Mouse (Mus musculus): ENCODE measurements around the gene Adamts4. TPM values are rescaled to one million over a fixed set of nuclear protein-coding genes. Genes with fewer than 3 reads are reported as not detected.

Gene Adamts4
- polyA plus RNA-seq, 1 experiment from 2014 or later: 4.6 TPM

DNA sequence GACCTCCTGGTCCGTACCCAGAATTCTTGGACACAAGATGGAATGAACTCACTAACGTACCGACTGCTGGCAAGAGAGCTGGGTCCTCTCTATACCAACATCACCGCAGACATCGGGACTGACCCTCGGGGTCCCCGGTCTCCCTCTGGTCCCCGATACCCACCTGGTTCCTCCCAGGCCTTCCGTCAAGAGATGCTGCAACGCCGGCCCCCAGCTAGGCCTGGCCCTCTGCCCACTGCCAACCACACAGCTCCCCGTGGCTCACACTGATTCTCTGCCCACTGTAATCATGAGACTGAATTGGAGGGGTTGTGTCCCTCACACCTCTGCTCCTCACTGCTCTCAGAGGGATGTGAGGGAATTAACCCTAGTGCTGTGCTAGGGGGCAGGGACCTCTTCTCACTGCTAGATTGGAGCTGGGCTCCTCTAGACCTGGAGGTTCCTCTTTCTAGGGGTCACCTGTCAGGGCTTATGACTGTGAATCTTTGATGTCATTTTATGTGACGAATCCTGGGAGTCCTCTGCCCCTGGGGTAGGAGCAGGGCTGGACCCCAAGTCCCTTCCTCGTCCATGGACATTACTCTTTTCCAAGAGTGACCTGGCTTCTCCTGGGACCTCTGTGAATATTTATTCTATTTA lies 26.0 kb downstream of the Adamts4 start:
- Histone ChIP-seq H3K9ac (ENCODE audit: low read depth, low read length) (no peak overlapping the region), H3K9me3 (ENCODE audit: control insufficient read depth, low read length) (no peaks in the 10 kb centered on the region), H3K27ac (ENCODE audit: low read depth, low read length) (no peak overlapping the region), H3K36me3 (ENCODE audit: control insufficient read depth, insufficient read depth, low read length) (peaks cover 12% of the 10 kb centered on the region), H3K27me3 (ENCODE audit: control insufficient read depth, insufficient read depth, low read length) (no peaks in the 10 kb centered on the region), H3K4me2 (replicated peaks; ENCODE audit: low read depth, low read length) (no peak overlapping the region), H3K4me1 (replicated peaks; ENCODE audit: control insufficient read depth, insufficient read depth, low read length) (peaks cover 7% of the 10 kb centered on the region), H3K4me3 (ENCODE audit: low read depth, low read length) (no peak overlapping the region)
- DNase-seq (ENCODE audit: low spot score) (no peak), ATAC-seq (ENCODE audit: low FRiP score) (no peak)
- 93% methylated on average over 14 of the region's 14 CpGs for WGBS

DNA sequence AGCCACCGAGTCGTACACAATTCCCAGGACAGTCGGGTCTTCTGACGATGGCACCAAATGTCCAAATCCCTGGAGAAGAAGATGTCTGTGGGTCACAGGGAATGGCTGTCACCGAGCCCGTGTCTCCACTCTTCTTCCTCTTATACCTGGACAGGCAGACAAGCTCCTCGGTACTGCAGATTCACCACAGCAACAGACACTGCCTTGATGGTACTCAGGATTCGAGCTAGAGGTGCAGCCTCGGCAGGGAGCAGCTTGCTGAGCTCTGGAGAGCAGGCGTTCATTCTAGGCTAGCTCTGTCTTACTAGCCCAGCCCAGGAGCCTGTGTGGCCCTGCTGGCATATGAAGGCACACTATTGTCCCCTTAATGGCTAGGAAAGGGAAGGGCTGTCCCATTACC lies 27.5 kb downstream of the Adamts4 start:
- Histone ChIP-seq H3K4me2 (replicated peaks; ENCODE audit: low read depth, low read length) (no peak overlapping the region), H3K9me3 (ENCODE audit: control insufficient read depth, low read length) (no peaks in the 10 kb centered on the region), H3K4me1 (replicated peaks; ENCODE audit: control insufficient read depth, insufficient read depth, low read length) (peaks cover 7% of the 10 kb centered on the region), H3K9ac (ENCODE audit: low read depth, low read length) (no peak overlapping the region), H3K36me3 (ENCODE audit: control insufficient read depth, insufficient read depth, low read length) (peaks cover 12% of the 10 kb centered on the region), H3K27ac (ENCODE audit: low read depth, low read length) (no peak overlapping the region), H3K4me3 (ENCODE audit: low read depth, low read length) (no peak overlapping the region), H3K27me3 (ENCODE audit: control insufficient read depth, insufficient read depth, low read length) (no peaks in the 10 kb centered on the region)
- 85% methylated on average over 10 of the region's 10 CpGs for WGBS
- DNase-seq (ENCODE audit: low spot score) (no peak), ATAC-seq (ENCODE audit: low FRiP score) (no peak)

DNA sequence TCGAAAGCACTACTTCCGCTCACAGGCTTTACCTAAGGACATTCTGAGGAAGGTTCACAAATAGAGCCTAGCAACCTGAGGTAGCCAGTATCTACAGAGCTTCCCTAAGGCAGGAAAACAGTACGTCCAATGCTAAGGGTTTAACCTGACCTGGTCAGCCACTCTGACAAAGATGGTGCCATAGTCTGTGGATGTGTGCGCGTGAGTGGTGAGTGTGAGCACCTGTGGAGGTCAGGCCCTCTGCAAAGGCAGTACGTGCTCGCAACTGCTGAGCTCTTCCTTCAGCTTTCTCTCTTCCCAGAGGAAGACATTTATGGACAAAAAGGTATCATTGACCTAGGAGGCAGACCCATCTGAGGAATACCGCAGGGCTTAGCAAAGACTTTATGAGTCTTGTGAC lies 28.2 kb downstream of the Adamts4 start:
- Histone ChIP-seq H3K4me2 (replicated peaks; ENCODE audit: low read depth, low read length) (no peak overlapping the region), H3K4me3 (ENCODE audit: low read depth, low read length) (no peak overlapping the region), H3K9me3 (ENCODE audit: control insufficient read depth, low read length) (no peaks in the 10 kb centered on the region), H3K27ac (ENCODE audit: low read depth, low read length) (no peak overlapping the region), H3K27me3 (ENCODE audit: control insufficient read depth, insufficient read depth, low read length) (no peaks in the 10 kb centered on the region), H3K36me3 (ENCODE audit: control insufficient read depth, insufficient read depth, low read length) (peaks cover 12% of the 10 kb centered on the region), H3K9ac (ENCODE audit: low read depth, low read length) (no peak overlapping the region), H3K4me1 (replicated peaks; ENCODE audit: control insufficient read depth, insufficient read depth, low read length) (peaks cover 7% of the 10 kb centered on the region)
- WGBS: 91% methylated on average over 8 of the region's 8 CpGs
- DNase-seq (ENCODE audit: low spot score) (no peak), ATAC-seq (ENCODE audit: low FRiP score) (no peak)

DNA sequence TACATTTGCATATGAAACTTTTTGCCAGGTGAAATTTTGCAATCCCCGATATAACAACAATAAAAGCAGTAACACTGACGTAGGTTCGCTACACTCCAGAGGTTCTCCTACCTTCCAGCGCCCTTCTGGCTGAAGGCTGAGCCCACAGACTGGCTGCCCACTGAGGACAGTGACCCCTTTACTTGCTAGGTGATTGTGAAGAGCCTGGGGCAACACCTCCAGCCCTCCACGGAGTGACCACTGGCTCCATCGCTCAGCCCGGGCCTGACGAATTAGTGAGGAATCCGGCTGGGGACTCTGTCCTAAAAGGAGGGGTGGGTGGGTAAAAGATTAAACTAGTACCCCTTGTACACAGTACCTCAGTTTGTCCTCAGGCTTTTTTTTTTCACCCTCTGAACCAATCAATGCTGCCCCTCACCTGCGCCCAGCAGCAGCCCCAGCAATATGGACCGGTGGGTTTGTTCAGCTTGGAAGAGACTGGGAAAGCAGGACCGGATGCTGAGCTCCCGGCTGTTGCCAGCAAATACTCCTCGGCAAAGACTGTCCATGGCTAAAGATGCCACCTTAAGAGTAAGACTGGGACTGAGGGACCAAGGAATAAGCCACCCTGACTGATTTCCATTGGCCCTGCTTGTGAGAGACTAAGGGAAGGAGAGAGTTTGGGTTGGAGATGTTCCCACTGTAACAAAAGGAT lies 28.9 kb downstream of the Adamts4 start:
- H3K9me3 ChIP-seq (ENCODE audit: control insufficient read depth, low read length): no peaks in the 10 kb centered on the region
- no peak overlapping the region for H3K4me3 ChIP-seq (ENCODE audit: low read depth, low read length)
- no peak for ATAC-seq (ENCODE audit: low FRiP score)
- H3K9ac ChIP-seq (ENCODE audit: low read depth, low read length): no peak overlapping the region
- no peaks in the 10 kb centered on the region for H3K27me3 ChIP-seq (ENCODE audit: control insufficient read depth, insufficient read depth, low read length)
- WGBS: 86% methylated on average over 14 of the region's 14 CpGs
- H3K36me3 ChIP-seq (ENCODE audit: control insufficient read depth, insufficient read depth, low read length): peaks cover 9% of the 10 kb centered on the region
- no peak overlapping the region for H3K27ac ChIP-seq (ENCODE audit: low read depth, low read length)
- no peak for DNase-seq (ENCODE audit: low spot score)
- peaks cover 7% of the 10 kb centered on the region for H3K4me1 ChIP-seq (replicated peaks; ENCODE audit: control insufficient read depth, insufficient read depth, low read length)
- no peak overlapping the region for H3K4me2 ChIP-seq (replicated peaks; ENCODE audit: low read depth, low read length)

DNA sequence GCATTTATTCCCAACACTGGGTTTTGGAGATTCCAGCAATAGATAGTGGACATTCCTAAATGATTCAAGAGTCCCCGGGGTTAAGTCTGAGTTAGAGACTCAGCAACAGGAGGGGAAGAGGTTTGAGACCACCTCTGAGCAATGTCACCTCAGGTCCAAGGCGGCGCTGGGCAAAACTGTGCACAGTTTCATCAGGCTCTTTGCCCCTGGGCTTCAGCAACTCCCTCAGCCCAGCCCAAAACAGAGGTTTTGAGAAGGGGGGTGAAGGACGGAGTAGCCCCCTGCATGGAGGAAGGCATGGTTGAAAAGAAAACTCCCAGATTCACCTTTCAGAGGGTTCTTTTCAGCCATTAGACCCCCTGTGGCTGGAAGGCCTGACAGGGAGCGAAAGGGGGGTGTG lies 29.5 kb downstream of the Adamts4 start:
- Histone ChIP-seq H3K27me3 (ENCODE audit: control insufficient read depth, insufficient read depth, low read length) (no peaks in the 10 kb centered on the region), H3K4me3 (ENCODE audit: low read depth, low read length) (peak overlapping the region; percentile 66), H3K36me3 (ENCODE audit: control insufficient read depth, insufficient read depth, low read length) (peaks cover 6% of the 10 kb centered on the region; the same call in 1 of the 2 replicates), H3K9ac (ENCODE audit: low read depth, low read length) (peak overlapping the region; percentile 68; the same call in 1 of the 2 replicates), H3K27ac (ENCODE audit: low read depth, low read length) (no peak overlapping the region), H3K9me3 (ENCODE audit: control insufficient read depth, low read length) (no peaks in the 10 kb centered on the region), H3K4me1 (replicated peaks; ENCODE audit: control insufficient read depth, insufficient read depth, low read length) (peaks cover 7% of the 10 kb centered on the region), H3K4me2 (replicated peaks; ENCODE audit: low read depth, low read length) (peak overlapping the region; percentile 82)
- 63% methylated on average over 5 of the region's 5 CpGs for WGBS
- ATAC-seq (ENCODE audit: low FRiP score) (no peak), DNase-seq (ENCODE audit: low spot score) (no peak)

DNA sequence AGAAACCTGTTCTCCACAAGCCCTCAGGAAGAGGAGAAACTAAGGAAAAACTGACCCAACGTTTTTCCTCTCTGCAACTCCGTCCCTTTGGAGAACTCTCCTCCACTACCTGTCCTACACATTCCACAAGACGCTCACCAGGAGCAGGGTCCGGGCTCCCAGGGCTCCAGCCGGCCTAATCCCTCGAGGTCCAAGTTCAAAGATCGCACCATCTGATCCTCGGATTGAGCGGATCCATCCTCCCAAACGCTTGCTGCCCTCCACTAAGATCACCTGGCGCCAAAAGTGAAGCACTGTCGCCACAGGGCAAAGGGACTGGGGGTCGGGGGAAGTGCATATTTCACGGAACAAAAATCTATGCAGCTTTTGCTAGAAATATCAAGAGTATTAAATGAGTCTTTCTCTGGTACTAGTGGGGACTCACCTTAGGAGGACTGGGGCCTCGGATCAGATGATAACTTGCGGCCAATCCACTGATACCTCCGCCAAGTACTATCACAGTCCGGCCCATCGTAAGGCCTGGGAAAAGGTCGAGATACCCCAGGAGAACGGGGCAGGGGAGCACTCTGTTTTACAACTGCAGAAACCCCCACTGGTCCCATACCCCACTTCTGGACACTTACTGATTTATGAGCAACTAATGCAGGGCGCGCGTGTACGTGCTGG lies 30.2 kb downstream of the Adamts4 start:
- ATAC-seq (ENCODE audit: low FRiP score) (peak; percentile 18; the same call in 1 of the 2 replicates), DNase-seq (ENCODE audit: low spot score) (no peak)
- Histone ChIP-seq H3K27ac (ENCODE audit: low read depth, low read length) (0 out of 2 replicates have a peak overlapping the region, but pooled peaks have one; percentile 7), H3K9me3 (ENCODE audit: control insufficient read depth, low read length) (no peaks in the 10 kb centered on the region), H3K27me3 (ENCODE audit: control insufficient read depth, insufficient read depth, low read length) (no peaks in the 10 kb centered on the region), H3K9ac (ENCODE audit: low read depth, low read length) (peak overlapping the region; percentile 68), H3K4me1 (replicated peaks; ENCODE audit: control insufficient read depth, insufficient read depth, low read length) (peaks cover 7% of the 10 kb centered on the region), H3K4me3 (ENCODE audit: low read depth, low read length) (peak overlapping the region; percentile 66), H3K36me3 (ENCODE audit: control insufficient read depth, insufficient read depth, low read length) (peaks cover 6% of the 10 kb centered on the region; the same call in 1 of the 2 replicates), H3K4me2 (replicated peaks; ENCODE audit: low read depth, low read length) (peak overlapping the region; percentile 82)
- WGBS: 2% methylated on average over 25 of the region's 25 CpGs

DNA sequence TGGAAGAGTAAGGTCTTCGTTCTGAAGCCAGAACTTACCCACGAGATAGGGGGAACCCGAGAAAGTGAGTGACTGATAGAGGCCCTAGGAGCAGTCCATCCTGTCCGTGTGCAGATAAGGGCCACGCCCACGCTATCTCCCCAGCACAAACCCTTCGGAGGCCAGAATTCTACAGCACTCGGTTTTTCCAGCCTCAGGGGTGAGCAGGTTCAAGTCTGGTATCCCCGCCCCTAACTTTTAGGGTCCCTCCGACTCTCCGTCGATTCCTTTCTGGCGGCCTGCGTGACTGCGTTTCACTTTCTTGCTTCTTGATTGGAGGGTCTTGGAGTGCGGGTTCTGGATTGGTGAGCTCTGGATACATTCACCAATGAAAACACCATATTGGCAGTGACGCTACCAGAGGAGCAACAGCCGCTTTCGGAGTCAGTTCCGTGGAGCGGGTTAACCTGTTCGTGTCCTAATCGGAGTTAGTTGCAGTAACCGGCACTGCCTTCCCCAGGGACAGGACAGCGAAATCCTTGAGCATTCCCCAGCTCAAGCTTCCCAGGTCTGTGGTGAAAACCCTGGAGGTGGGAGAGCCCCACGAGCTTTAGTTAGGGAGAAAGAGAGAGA lies 30.8 kb downstream of the Adamts4 start, which contains the start of gene Ppox:
Gene Ppox (minus strand): TSS at position 271 of the 612 bp plus-strand sequence.
- H3K36me3 ChIP-seq (ENCODE audit: control insufficient read depth, insufficient read depth, low read length): peaks cover 8% of the 10 kb centered on the region; the same call in 1 of the 2 replicates
- under 1% methylated on average over 26 of the region's 26 CpGs for WGBS
- H3K4me3 ChIP-seq (ENCODE audit: low read depth, low read length): peak within 1 kb of the TSS; percentile 66
- H3K27me3 ChIP-seq (ENCODE audit: control insufficient read depth, insufficient read depth, low read length): no peaks in the 10 kb centered on the region
- peak within 1 kb of the TSS; percentile 82 for H3K4me2 ChIP-seq (replicated peaks; ENCODE audit: low read depth, low read length)
- DNase-seq (ENCODE audit: low spot score): peak; percentile 86
- peak within 1 kb of the TSS; percentile 68 for H3K9ac ChIP-seq (ENCODE audit: low read depth, low read length)
- H3K9me3 ChIP-seq (ENCODE audit: control insufficient read depth, low read length): no peaks in the 10 kb centered on the region
- peak; percentile 98 for ATAC-seq (ENCODE audit: low FRiP score)
- H3K4me1 ChIP-seq (replicated peaks; ENCODE audit: control insufficient read depth, insufficient read depth, low read length): peaks cover 7% of the 10 kb centered on the region
- H3K27ac ChIP-seq (ENCODE audit: low read depth, low read length): peak within 1 kb of the TSS; percentile 58

DNA sequence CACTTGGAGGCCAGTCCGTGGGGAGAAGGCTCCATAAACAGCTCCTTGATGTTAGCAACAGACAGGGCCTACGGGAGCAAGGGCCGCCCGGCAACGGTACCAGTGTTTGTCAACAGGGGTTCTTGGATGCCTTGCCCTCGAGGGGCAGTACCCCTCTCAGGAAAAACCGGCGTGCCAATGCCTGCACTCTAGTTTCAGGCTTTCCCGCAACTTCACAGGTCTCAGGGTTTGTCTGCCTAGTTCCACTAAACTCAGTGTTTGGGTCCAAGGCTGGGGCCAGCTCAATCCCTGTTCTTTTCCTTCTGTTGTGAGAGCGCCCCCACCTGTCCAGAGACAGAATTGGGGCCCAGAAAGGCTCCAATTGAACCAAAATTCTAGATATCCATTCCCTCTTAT lies 31.3 kb downstream of the Adamts4 start:
- Histone ChIP-seq H3K4me1 (replicated peaks; ENCODE audit: control insufficient read depth, insufficient read depth, low read length) (peaks cover 9% of the 10 kb centered on the region), H3K36me3 (ENCODE audit: control insufficient read depth, insufficient read depth, low read length) (peaks cover 8% of the 10 kb centered on the region; the same call in 1 of the 2 replicates), H3K27me3 (ENCODE audit: control insufficient read depth, insufficient read depth, low read length) (no peaks in the 10 kb centered on the region), H3K9me3 (ENCODE audit: control insufficient read depth, low read length) (no peaks in the 10 kb centered on the region), H3K4me2 (replicated peaks; ENCODE audit: low read depth, low read length) (peak overlapping the region; percentile 66), H3K27ac (ENCODE audit: low read depth, low read length) (peak overlapping the region; percentile 58), H3K4me3 (ENCODE audit: low read depth, low read length) (peak overlapping the region; percentile 66), H3K9ac (ENCODE audit: low read depth, low read length) (peak overlapping the region; percentile 50)
- under 1% methylated on average over 10 of the region's 10 CpGs for WGBS
- DNase-seq (ENCODE audit: low spot score) (peak; percentile 86), ATAC-seq (ENCODE audit: low FRiP score) (peak; percentile 62)

Measured in hindbrain, embryonic 11.5 days (tissue).